Mouse (Mus musculus) cerebellum, adult 2 months (tissue): ENCODE data around the gene Ypel5.

Experiments
- CTCF ChIP-seq: fragments of 200-500 bp; IDR thresholded peaks from 2 replicates; pipeline ENCODE4 v1.5.1; 2011; ENCODE audit warnings: low read depth, mild to moderate bottlenecking, control low read depth, low read length, moderate library complexity, borderline replicate concordance; ENCODE audit not compliant: insufficient read depth
- POLR2A ChIP-seq: fragments of 200-500 bp; IDR thresholded peaks from 2 replicates; pipeline ENCODE4 v1.6.1; 2011; ENCODE audit warnings: low read length, control low read depth, borderline replicate concordance; ENCODE audit not compliant: insufficient read depth

GRCm38 (mm10) chr17:72889556-72890397, 53.5 kb downstream of the Ypel5 start:
- peak; percentile 48; the same call in 1 of the 2 replicates for TF ChIP-seq CTCF
- no peak for TF ChIP-seq POLR2A
